In genomic region chr13:54792259-54793230, GRCm38 (mm10) we compare ENCODE assay signal across 10 mouse cellular contexts. TPM values are rescaled to one million over a fixed set of nuclear protein-coding genes. Genes with fewer than 3 reads are reported as not detected.
DNase-seq lines count a peak whose midpoint lies in the region; ATAC-seq and TF ChIP-seq lines count a peak whose summit lies in the region.
"Had no signal": no experiment of that assay in that cellular context is flagged by ENCODE, and none has a peak within 500 bp of the region (broad histone marks: within the 10 kb centered on the region; RNA-seq: fewer than 3 reads in every experiment).

No protein-coding gene starts in this region.

- H3K27me3 ChIP-seq in hindbrain, postnatal 0 days (ENCODE audit: insufficient read depth, low read length) = no peaks in the 10 kb centered on the region
- peaks cover 53% of the 10 kb centered on the region for H3K27me3 ChIP-seq in hindbrain, embryonic 12.5 days

- no peaks in the 10 kb centered on the region for H3K4me1 ChIP-seq in hindbrain, postnatal 0 days (ENCODE audit: insufficient read depth, low read length)
- peaks cover 21% of the 10 kb centered on the region for H3K4me1 ChIP-seq in hindbrain, embryonic 12.5 days

- H3K27ac ChIP-seq in hindbrain, postnatal 0 days = no peak overlapping the region
- H3K27ac ChIP-seq in hindbrain, embryonic 12.5 days = no peak overlapping the region

- no peak for ATAC-seq in hindbrain, postnatal 0 days
- ATAC-seq in hindbrain, embryonic 12.5 days (ENCODE audit: low FRiP score) = no peak
- ATAC-seq in inflammation-experienced regulatory T-cells, adult 6 months = no peak

- no peak overlapping the region for H3K9ac ChIP-seq in hindbrain, postnatal 0 days (replicated peaks; ENCODE audit: low read length)
- H3K9ac ChIP-seq in hindbrain, embryonic 12.5 days = no peak overlapping the region

- no peak for DNase-seq in hindbrain, postnatal 0 days (ENCODE audit: low spot score)
- DNase-seq in thymus, postnatal 25 days = peak; percentile 11
- no peak for DNase-seq in thymus, postnatal 0 days (ENCODE audit: low spot score)
- peak; percentile 61 to 75 for DNase-seq in cerebellum, postnatal 25 days
- no peak for DNase-seq in right cerebral cortex, postnatal 25 days

- no peaks in the 10 kb centered on the region for H3K9me3 ChIP-seq in hindbrain, postnatal 0 days (ENCODE audit: low read length)
- H3K9me3 ChIP-seq in hindbrain, embryonic 12.5 days (replicated peaks) = no peaks in the 10 kb centered on the region

- H3K4me2 ChIP-seq in hindbrain, postnatal 0 days (ENCODE audit: low read depth, low read length) = no peak overlapping the region
- no peak overlapping the region for H3K4me2 ChIP-seq in hindbrain, embryonic 12.5 days (replicated peaks)

- no peak overlapping the region for H3K4me3 ChIP-seq in hindbrain, postnatal 0 days (ENCODE audit: low read length)
- H3K4me3 ChIP-seq in hindbrain, embryonic 12.5 days = no peak overlapping the region

- H3K36me3 ChIP-seq in hindbrain, postnatal 0 days (ENCODE audit: insufficient read depth, low read length) = no peaks in the 10 kb centered on the region
- no peaks in the 10 kb centered on the region for H3K36me3 ChIP-seq in hindbrain, embryonic 12.5 days

- TF ChIP-seq CTCF in hindbrain, postnatal 0 days (IDR thresholded peaks at IDR 0.05; ENCODE audit: low read depth) = peak; percentile 50

- 24% methylated on average over 21 of the region's 21 CpGs for WGBS in hindbrain, postnatal 0 days
- 19% methylated on average over 21 of the region's 21 CpGs for WGBS in hindbrain, embryonic 12.5 days

RNA-seq across cellular contexts. Expression of gene Tspan17, which starts 3.4 kb away (rescaled TPM):
- total RNA-seq in hindbrain, postnatal 0 days (2014; rRNA removed) = 53.2 and 60.5 TPM in 2 replicates
- polyA plus RNA-seq in hindbrain, postnatal 0 days (2015; fragmentation: Nextera tagmentation; extraction: Ambion mirVana) = 143 and 153 TPM in 2 replicates
- 30.0 and 35.0 TPM in 2 replicates for polyA plus RNA-seq in hindbrain, embryonic 12.5 days (2016; fragmentation: Nextera tagmentation; extraction: Ambion mirVana)
- 4.4 and 5.0 TPM in 2 replicates for polyA plus RNA-seq in thymus, postnatal 0 days (2015; fragmentation: Nextera tagmentation; extraction: Ambion mirVana)
- polyA plus RNA-seq in inflammation-experienced regulatory T-cells, adult 6 months (2017; shearing (Covaris generic)) = 1 to 10 TPM; 1.5 to 6.7 (median 2.2) TPM
- total RNA-seq: hematopoietic stem cell, adult 5-6 weeks had no signal

RNA-seq across cellular contexts. Expression of gene Eif4e1b, which starts 8.7 kb away (rescaled TPM):
- not detected in 2 replicates for total RNA-seq in hindbrain, postnatal 0 days (2014; rRNA removed)
- polyA plus RNA-seq in hindbrain, postnatal 0 days (2015; fragmentation: Nextera tagmentation; extraction: Ambion mirVana) = not detected in 2 replicates
- polyA plus RNA-seq in hindbrain, embryonic 12.5 days (2016; fragmentation: Nextera tagmentation; extraction: Ambion mirVana) = not detected in 2 replicates
- polyA plus RNA-seq in thymus, postnatal 0 days (2015; fragmentation: Nextera tagmentation; extraction: Ambion mirVana) = not detected in 2 replicates
- polyA plus RNA-seq in inflammation-experienced regulatory T-cells, adult 6 months (2017; shearing (Covaris generic)) = not detected
- total RNA-seq: adrenal gland, postnatal 4 days; hematopoietic stem cell, adult 5-6 weeks; left cerebral cortex, postnatal 36 days had no signal

RNA-seq across cellular contexts. Expression of gene Sncb, which starts 26.1 kb away (rescaled TPM):
- total RNA-seq in hindbrain, postnatal 0 days (2014; rRNA removed) = 96.8 and 111 TPM in 2 replicates
- 202 and 222 TPM in 2 replicates for polyA plus RNA-seq in hindbrain, postnatal 0 days (2015; fragmentation: Nextera tagmentation; extraction: Ambion mirVana)
- 2.5 and 2.9 TPM in 2 replicates for polyA plus RNA-seq in hindbrain, embryonic 12.5 days (2016; fragmentation: Nextera tagmentation; extraction: Ambion mirVana)
- 0.31 TPM in 1 of 2 replicates, not detected in the other for polyA plus RNA-seq in thymus, postnatal 0 days (2015; fragmentation: Nextera tagmentation; extraction: Ambion mirVana)
- polyA plus RNA-seq in inflammation-experienced regulatory T-cells, adult 6 months (2017; shearing (Covaris generic)) = 1 to 10 TPM in 1 of 3 experiments, under 1 TPM in 1, not detected in 1; 0.87 to 2.3 TPM
- total RNA-seq: hematopoietic stem cell, adult 5-6 weeks had no signal

RNA-seq across cellular contexts. Expression of gene Gprin1, which starts 42.9 kb away (rescaled TPM):
- 146 and 153 TPM in 2 replicates for total RNA-seq in hindbrain, postnatal 0 days (2014; rRNA removed)
- 18.3 and 19.9 TPM in 2 replicates for polyA plus RNA-seq in hindbrain, postnatal 0 days (2015; fragmentation: Nextera tagmentation; extraction: Ambion mirVana)
- 26.0 and 30.7 TPM in 2 replicates for polyA plus RNA-seq in hindbrain, embryonic 12.5 days (2016; fragmentation: Nextera tagmentation; extraction: Ambion mirVana)
- 0.77 and 1.0 TPM in 2 replicates for polyA plus RNA-seq in thymus, postnatal 0 days (2015; fragmentation: Nextera tagmentation; extraction: Ambion mirVana)
- polyA plus RNA-seq in inflammation-experienced regulatory T-cells, adult 6 months (2017; shearing (Covaris generic)) = not detected
- total RNA-seq: hematopoietic stem cell, adult 5-6 weeks had no signal

Comparison
In these comparisons a context has a peak if more than half of its experiments do, and no peak if none do; other contexts are left out.
1. DNase-seq: peak in thymus, postnatal 25 days (single experiment) and cerebellum, postnatal 25 days (2 of 2); none in hindbrain, postnatal 0 days (single experiment), thymus, postnatal 0 days (single experiment) and right cerebral cortex, postnatal 25 days (single experiment).
2. RNA of gene Sncb, which starts 26.1 kb away (polyA plus RNA-seq): 202 to 222 TPM in hindbrain, postnatal 0 days; 2.5 to 2.9 TPM in hindbrain, embryonic 12.5 days, 0.87 to 2.3 TPM in inflammation-experienced regulatory T-cells, adult 6 months and 0.31 TPM in thymus, postnatal 0 days; every median in the first group is over 10 times any median in the second.